Comparison of ENCODE assay signal across 8 mouse cellular contexts in genomic region chr15:27465391-27466005, GRCm38 (mm10). TPM values are rescaled to one million over a fixed set of nuclear protein-coding genes. Genes with fewer than 3 reads are reported as not detected.
A peak's percentile ranks its signal among the peaks of the same experiment; 100 is the strongest.
DNase-seq lines count a peak whose midpoint lies in the region; ATAC-seq and TF ChIP-seq lines count a peak whose summit lies in the region.

No protein-coding gene starts in this region.

- ATAC-seq in kidney, embryonic 16.5 days (ENCODE audit: low FRiP score, low TSS enrichment) = no peak
- ATAC-seq in limb, embryonic 14.5 days (ENCODE audit: low FRiP score, low read depth) = no peak
- no peak for ATAC-seq in stomach, embryonic 14.5 days (ENCODE audit: insufficient number of reproducible peaks, insufficient read depth, low FRiP score, low read depth)

- H3K36me3 ChIP-seq in kidney, embryonic 16.5 days (ENCODE audit: insufficient read depth, low read length) = no peaks in the 10 kb centered on the region
- no peaks in the 10 kb centered on the region for H3K36me3 ChIP-seq in kidney, adult 2 months (ENCODE audit: control insufficient read depth, insufficient read depth, low read length)
- H3K36me3 ChIP-seq in forebrain, embryonic 10.5 days (replicated peaks) = no peaks in the 10 kb centered on the region
- H3K36me3 ChIP-seq in limb, embryonic 14.5 days (ENCODE audit: control insufficient read depth, insufficient read depth, low read length) = no peaks in the 10 kb centered on the region
- no peaks in the 10 kb centered on the region for H3K36me3 ChIP-seq in stomach, embryonic 14.5 days (ENCODE audit: control insufficient read depth, insufficient read depth, low read length)
- H3K36me3 ChIP-seq in thymus, adult 2 months (ENCODE audit: control insufficient read depth, insufficient read depth, low read length) = no peaks in the 10 kb centered on the region

- H3K27ac ChIP-seq in kidney, embryonic 16.5 days (ENCODE audit: low read length) = no peak overlapping the region
- no peak overlapping the region for H3K27ac ChIP-seq in kidney, adult 2 months (ENCODE audit: insufficient read depth, low read depth, low read length)
- no peak overlapping the region for H3K27ac ChIP-seq in forebrain, embryonic 10.5 days
- no peak overlapping the region for H3K27ac ChIP-seq in limb, embryonic 14.5 days (replicated peaks; ENCODE audit: low read depth, low read length)
- no peak overlapping the region for H3K27ac ChIP-seq in stomach, embryonic 14.5 days (ENCODE audit: low read length)
- H3K27ac ChIP-seq in thymus, adult 2 months (ENCODE audit: control insufficient read depth, insufficient read depth, low read length) = no peak overlapping the region

- TF ChIP-seq POLR2A in kidney, adult 2 months (IDR thresholded peaks at IDR 0.05; ENCODE audit: low read depth, low read length) = no peak
- no peak for TF ChIP-seq POLR2A in limb, embryonic 14.5 days (IDR thresholded peaks at IDR 0.05; ENCODE audit: borderline replicate concordance, extremely low read depth, insufficient read depth, insufficient read length)
- TF ChIP-seq POLR2A in thymus, adult 2 months (IDR thresholded peaks at IDR 0.05; ENCODE audit: control insufficient read depth, extremely low read depth, insufficient read depth, low read length, poor library complexity) = no peak

- H3K9ac ChIP-seq in kidney, embryonic 16.5 days (replicated peaks; ENCODE audit: low read length) = peak overlapping the region; percentile 79; the same call in 1 of the 2 replicates
- H3K9ac ChIP-seq in limb, embryonic 14.5 days (ENCODE audit: low read depth, low read length, severe bottlenecking) = peak overlapping the region; percentile 80; the same call in 1 of the 2 replicates
- no peak overlapping the region; the same call in 1 of the 2 replicates for H3K9ac ChIP-seq in stomach, embryonic 14.5 days (replicated peaks; ENCODE audit: low read depth, low read length)

- no peak for TF ChIP-seq CTCF in kidney, adult 2 months (conservative IDR thresholded peaks at IDR 0.05; ENCODE audit: insufficient read depth, insufficient read length, low read depth, low read length)
- TF ChIP-seq CTCF in thymus, adult 2 months (IDR thresholded peaks at IDR 0.05; ENCODE audit: borderline replicate concordance, control insufficient read depth, extremely low read depth, insufficient read depth, low read length, poor library complexity) = no peak

- H3K4me2 ChIP-seq in kidney, embryonic 16.5 days (replicated peaks; ENCODE audit: low read depth, low read length) = peak overlapping the region; percentile 91
- peak overlapping the region; percentile 67 for H3K4me2 ChIP-seq in limb, embryonic 14.5 days (replicated peaks; ENCODE audit: low read depth, low read length, severe bottlenecking)
- peak overlapping the region; percentile 86 for H3K4me2 ChIP-seq in stomach, embryonic 14.5 days (replicated peaks; ENCODE audit: low read depth, low read length)

- H3K4me3 ChIP-seq in kidney, embryonic 16.5 days (ENCODE audit: low read length) = peak overlapping the region; percentile 82
- no peak overlapping the region for H3K4me3 ChIP-seq in kidney, adult 2 months (ENCODE audit: insufficient read depth, low read depth, low read length)
- H3K4me3 ChIP-seq in forebrain, embryonic 10.5 days = peak overlapping the region; percentile 81
- H3K4me3 ChIP-seq in limb, embryonic 14.5 days (replicated peaks; ENCODE audit: low read length) = peak overlapping the region; percentile 73
- H3K4me3 ChIP-seq in stomach, embryonic 14.5 days (ENCODE audit: low read depth, low read length) = peak overlapping the region; percentile 71
- no peak overlapping the region for H3K4me3 ChIP-seq in thymus, adult 2 months (ENCODE audit: control insufficient read depth, insufficient read depth, low read length)

- no peaks in the 10 kb centered on the region for H3K9me3 ChIP-seq in kidney, embryonic 16.5 days (ENCODE audit: low read length)
- no peaks in the 10 kb centered on the region for H3K9me3 ChIP-seq in forebrain, embryonic 10.5 days
- no peaks in the 10 kb centered on the region for H3K9me3 ChIP-seq in limb, embryonic 14.5 days (ENCODE audit: control insufficient read depth, low read length)
- H3K9me3 ChIP-seq in stomach, embryonic 14.5 days (ENCODE audit: control insufficient read depth, low read depth, low read length) = no peaks in the 10 kb centered on the region

- DNase-seq in kidney, adult 2 months = no peak
- DNase-seq in R1 (ENCODE audit: low read depth, low spot score) = peak; percentile 24
- no peak for DNase-seq in forebrain, embryonic 10.5 days (ENCODE audit: extremely low spot score, low spot score)
- DNase-seq in limb, embryonic 14.5 days (ENCODE audit: low spot score) = no peak
- DNase-seq in left cerebral cortex, adult 9 months (ENCODE audit: low spot score in 2 of 2) = no peak
- DNase-seq in thymus, adult 2 months = no peak

- peaks cover 13% of the 10 kb centered on the region; the same call in 1 of the 2 replicates for H3K4me1 ChIP-seq in kidney, embryonic 16.5 days (ENCODE audit: insufficient read depth, low read length)
- H3K4me1 ChIP-seq in kidney, adult 2 months (ENCODE audit: control insufficient read depth, insufficient read depth, low read length) = no peaks in the 10 kb centered on the region
- peaks cover 30% of the 10 kb centered on the region for H3K4me1 ChIP-seq in forebrain, embryonic 10.5 days
- 0 out of 2 replicates have a peak, but pooled peaks cover 9% of the 10 kb centered on the region for H3K4me1 ChIP-seq in limb, embryonic 14.5 days (ENCODE audit: control insufficient read depth, insufficient read depth, low read length)
- no peaks in the 10 kb centered on the region for H3K4me1 ChIP-seq in stomach, embryonic 14.5 days (ENCODE audit: control insufficient read depth, insufficient read depth, low read length)
- H3K4me1 ChIP-seq in thymus, adult 2 months (replicated peaks; ENCODE audit: control insufficient read depth, insufficient read depth, low read length) = peaks cover 12% of the 10 kb centered on the region

- no peaks in the 10 kb centered on the region for H3K27me3 ChIP-seq in kidney, embryonic 16.5 days (ENCODE audit: insufficient read depth, low read length)
- H3K27me3 ChIP-seq in kidney, adult 2 months (replicated peaks; ENCODE audit: control insufficient read depth, insufficient read depth, low read length) = no peaks in the 10 kb centered on the region
- peaks cover 22% of the 10 kb centered on the region for H3K27me3 ChIP-seq in forebrain, embryonic 10.5 days (ENCODE audit: poor library complexity, severe bottlenecking)
- H3K27me3 ChIP-seq in limb, embryonic 14.5 days (ENCODE audit: control insufficient read depth, insufficient read depth, low read length) = peaks cover 12% of the 10 kb centered on the region
- no peaks in the 10 kb centered on the region for H3K27me3 ChIP-seq in stomach, embryonic 14.5 days (ENCODE audit: control insufficient read depth, insufficient read depth, low read length)
- peaks cover 13% of the 10 kb centered on the region for H3K27me3 ChIP-seq in thymus, adult 2 months (ENCODE audit: control insufficient read depth, insufficient read depth, low read length)

- WGBS in kidney, embryonic 16.5 days = 16% methylated on average over 8 of the region's 8 CpGs
- WGBS in kidney, adult 2 months = 37% methylated on average over 8 of the region's 8 CpGs
- WGBS in forebrain, embryonic 10.5 days = 27% methylated on average over 8 of the region's 8 CpGs
- WGBS in limb, embryonic 14.5 days = 22% methylated on average over 8 of the region's 8 CpGs
- 25% methylated on average over 8 of the region's 8 CpGs for WGBS in stomach, embryonic 14.5 days
- WGBS in thymus, adult 2 months = 62% methylated on average over 8 of the region's 8 CpGs

RNA-seq across cellular contexts. Expression of gene Ank, which starts 1.0 kb away (rescaled TPM):
- 6.3 and 7.2 TPM in 2 replicates for polyA plus RNA-seq in kidney, embryonic 16.5 days (2015; fragmentation: Nextera tagmentation; extraction: Ambion mirVana)
- polyA plus RNA-seq in kidney, adult 2 months (2012; rRNA removed) = 17.4 and 18.6 TPM in 2 replicates
- polyA plus RNA-seq in forebrain, embryonic 10.5 days (2016; fragmentation: Nextera tagmentation; extraction: Ambion mirVana) = 5.4 and 5.5 TPM in 2 replicates
- 19.4 and 22.4 TPM in 2 replicates for polyA plus RNA-seq in limb, embryonic 14.5 days (2012; rRNA removed)
- polyA plus RNA-seq in limb, embryonic 14.5 days (2014; fragmentation: Nextera tagmentation; extraction: Ambion mirVana) = 11.3 and 12.3 TPM in 2 replicates
- 13.7 and 17.2 TPM in 2 replicates for polyA plus RNA-seq in stomach, embryonic 14.5 days (2014; fragmentation: Nextera tagmentation; extraction: Ambion mirVana)
- 14.4 and 21.5 TPM in 2 replicates for polyA plus RNA-seq in thymus, adult 2 months (2012; rRNA removed)

Comparison
In these comparisons a context has a peak if more than half of its experiments do, and no peak if none do; other contexts are left out.
1. H3K4me3 ChIP-seq: peak in kidney, embryonic 16.5 days (single experiment), forebrain, embryonic 10.5 days (single experiment), limb, embryonic 14.5 days (single experiment) and stomach, embryonic 14.5 days (single experiment); none in kidney, adult 2 months (single experiment) and thymus, adult 2 months (single experiment).
2. Peak in every context shown above with its lines, with median percentiles within 50 percentile points of each other: H3K4me2 ChIP-seq.